Mouse (Mus musculus): ENCODE measurements around the gene Rmnd5a.
A peak's percentile ranks its signal among the peaks of the same experiment; 100 is the strongest.

Gene Rmnd5a

DNA sequence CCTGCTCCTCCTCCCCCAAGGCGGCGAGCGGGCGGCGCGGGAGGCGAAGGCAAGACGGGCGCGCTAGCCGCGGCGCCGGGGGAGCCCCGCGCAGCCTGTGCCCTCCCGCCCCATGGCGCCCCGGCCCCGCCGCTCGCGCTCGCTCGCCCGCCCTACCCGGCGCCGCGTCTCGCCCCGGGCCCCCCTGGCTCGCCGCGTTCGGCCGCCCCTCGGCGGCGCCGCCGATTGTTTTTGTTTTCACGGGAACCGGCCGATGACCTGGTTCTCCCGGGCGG, 283 bp downstream of the Rmnd5a start:
- no peak for DNase-seq

- DNase-seq: peak; percentile 45
Measured at GRCm38 (mm10) chr6:71439506-71440216, 776 bp downstream of the Rmnd5a start.

GRCm38 (mm10) chr6:71438070-71438469, 2.4 kb downstream of the Rmnd5a start:
- DNase-seq: no peak

DNA sequence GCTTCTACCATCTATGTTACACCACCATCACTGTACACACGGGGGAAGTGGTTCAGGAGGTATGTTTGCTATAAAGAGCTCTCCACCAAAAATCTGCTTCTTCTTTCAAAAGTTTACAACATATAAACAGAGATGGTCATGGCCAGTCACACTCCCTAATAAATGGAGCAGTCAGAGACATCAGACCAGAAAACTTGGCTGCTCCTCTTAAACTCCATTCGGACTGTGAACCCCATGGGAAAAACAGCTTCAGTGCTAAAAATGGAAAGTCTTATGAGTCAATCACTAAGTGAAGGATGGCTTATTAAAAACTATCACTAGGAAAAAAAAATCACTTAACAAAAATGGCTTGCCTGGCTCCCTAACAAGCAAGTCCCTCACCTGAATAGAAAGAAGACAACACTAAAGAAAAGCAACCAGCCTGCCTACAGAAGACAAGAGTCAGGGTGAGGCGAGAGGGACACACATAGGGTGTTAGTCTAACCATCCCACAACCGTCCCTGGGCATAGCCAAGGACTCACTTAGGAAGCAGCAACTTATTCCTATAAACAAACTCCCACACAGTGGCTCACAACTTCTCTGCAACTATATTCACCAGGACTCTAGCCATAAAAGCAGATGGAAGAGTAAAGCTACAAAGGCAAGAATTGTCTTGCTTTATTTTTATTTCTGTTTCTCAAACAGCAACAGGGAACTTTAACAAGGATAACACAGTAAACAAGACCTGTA, 12.3 kb downstream of the Rmnd5a start:
- no peak for DNase-seq

DNA sequence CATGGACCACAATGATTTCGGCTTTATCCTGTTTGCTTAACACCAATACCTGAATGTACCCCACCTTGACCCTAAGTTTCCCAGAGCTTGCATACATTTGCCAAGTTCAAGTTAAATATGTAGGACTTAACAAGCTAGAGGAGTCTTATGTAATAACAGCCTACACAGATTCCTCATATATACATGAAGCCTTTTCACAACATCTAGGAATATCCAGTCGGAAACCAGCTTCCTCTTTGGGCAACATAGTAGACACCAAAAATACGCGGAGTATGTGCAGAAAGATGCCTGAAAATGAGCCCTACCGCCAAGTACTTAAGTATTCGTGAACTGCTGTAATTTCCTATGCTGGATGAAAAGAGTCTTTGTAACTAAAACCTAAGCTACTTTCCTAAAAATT, 14.8 kb downstream of the Rmnd5a start:
- DNase-seq: no peak

- no peak for DNase-seq
Measured at GRCm38 (mm10) chr6:71423116-71423515, 17.3 kb downstream of the Rmnd5a start.

DNA sequence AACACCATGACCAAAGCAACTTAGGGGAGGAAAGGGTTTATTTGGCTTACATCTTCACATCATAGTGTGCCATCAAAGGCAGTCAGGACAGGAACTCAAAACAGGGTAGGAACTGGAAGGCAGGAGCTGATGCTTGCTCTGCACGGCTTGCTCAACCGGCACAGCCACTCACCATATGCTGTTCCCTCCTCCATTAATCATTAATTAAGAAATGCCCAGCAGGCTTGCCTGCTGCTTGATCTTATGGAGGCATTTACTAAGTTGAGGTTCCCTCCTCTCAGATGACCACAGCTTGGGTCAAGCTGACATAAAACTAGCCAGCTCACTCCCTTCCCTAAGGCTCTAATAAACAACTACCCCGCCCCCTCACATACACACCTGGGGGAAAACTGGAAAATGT, 18.3 kb downstream of the Rmnd5a start:
- no peak for DNase-seq

- no peak for DNase-seq
Measured at GRCm38 (mm10) chr6:71420848-71421247, 19.6 kb downstream of the Rmnd5a start.

- no peak for DNase-seq
Measured at GRCm38 (mm10) chr6:71418874-71419273, 21.6 kb downstream of the Rmnd5a start.

- DNase-seq: no peak
Measured at GRCm38 (mm10) chr6:71415446-71415845, 25.0 kb downstream of the Rmnd5a start.

DNA sequence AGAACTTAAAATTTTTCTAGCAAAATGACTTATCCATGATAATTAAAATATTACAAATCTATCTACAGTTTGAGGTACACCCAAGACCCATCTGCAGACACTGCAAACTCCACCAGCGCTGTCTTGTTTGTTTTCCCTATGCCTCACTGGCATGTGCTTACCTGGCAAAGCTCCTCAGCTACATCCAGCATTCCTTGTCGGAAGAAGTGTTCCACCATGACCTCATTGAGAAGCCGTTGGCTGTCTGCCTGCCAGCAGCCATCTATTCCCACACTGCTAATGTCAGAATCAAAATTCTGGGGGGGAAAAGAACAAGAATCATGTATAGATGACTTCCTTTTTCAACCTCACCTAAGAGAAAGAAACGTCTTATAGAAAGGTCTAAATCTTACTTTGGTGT, 25.8 kb downstream of the Rmnd5a start:
- no peak for DNase-seq

GRCm38 (mm10) chr6:71398829-71399609, 41.4 kb downstream of the Rmnd5a start:
- DNase-seq: no peak

- no peak for DNase-seq
Measured at GRCm38 (mm10) chr6:71396761-71397160, 43.7 kb downstream of the Rmnd5a start.

DNA sequence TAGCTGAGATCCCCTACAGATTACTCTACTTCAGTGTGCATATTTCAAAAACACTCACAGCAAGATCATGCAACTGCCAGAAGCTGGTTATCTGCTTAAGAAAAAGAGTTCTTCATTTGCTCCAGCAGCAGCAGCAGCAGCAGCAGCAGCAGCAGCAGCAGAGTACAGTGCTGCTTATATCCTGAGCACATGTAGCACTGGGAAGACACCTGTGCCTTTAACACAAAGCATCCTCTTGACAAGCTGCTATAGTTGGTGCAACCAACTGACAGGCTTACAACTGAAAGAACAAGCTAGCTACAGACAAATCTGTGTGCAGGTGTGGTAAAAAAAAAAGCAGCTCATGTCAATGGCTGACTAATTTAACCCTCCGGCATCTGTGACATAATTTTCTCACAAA, 44.4 kb downstream of the Rmnd5a start:
- no peak for DNase-seq

- no peak for DNase-seq
Measured at GRCm38 (mm10) chr6:71390496-71390895, 49.9 kb downstream of the Rmnd5a start.

GRCm38 (mm10) chr6:71381654-71382053, 58.8 kb downstream of the Rmnd5a start:
- DNase-seq: no peak

DNA sequence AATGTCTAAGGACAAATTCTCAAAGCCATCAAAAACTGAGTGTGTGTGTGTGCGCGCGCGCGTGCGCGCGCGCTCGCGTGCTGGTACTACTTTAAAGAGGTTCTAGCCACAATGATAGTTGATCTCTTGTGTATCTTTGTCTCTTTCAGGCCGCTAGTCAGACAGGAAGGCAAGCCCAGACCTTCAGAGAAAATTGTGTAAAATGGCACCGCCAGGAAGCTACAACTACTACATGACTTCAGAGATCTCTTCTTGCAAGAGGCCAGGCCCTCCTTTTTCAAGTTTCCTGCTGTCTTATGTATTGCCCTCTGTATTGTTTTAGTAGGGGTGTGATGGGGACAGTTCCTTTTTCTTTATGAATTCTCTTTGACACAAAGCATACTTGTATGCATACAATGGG, 63.7 kb downstream of the Rmnd5a start:
- no peak for DNase-seq

- DNase-seq: no peak
Measured at GRCm38 (mm10) chr6:71374921-71375320, 65.5 kb downstream of the Rmnd5a start.

DNA sequence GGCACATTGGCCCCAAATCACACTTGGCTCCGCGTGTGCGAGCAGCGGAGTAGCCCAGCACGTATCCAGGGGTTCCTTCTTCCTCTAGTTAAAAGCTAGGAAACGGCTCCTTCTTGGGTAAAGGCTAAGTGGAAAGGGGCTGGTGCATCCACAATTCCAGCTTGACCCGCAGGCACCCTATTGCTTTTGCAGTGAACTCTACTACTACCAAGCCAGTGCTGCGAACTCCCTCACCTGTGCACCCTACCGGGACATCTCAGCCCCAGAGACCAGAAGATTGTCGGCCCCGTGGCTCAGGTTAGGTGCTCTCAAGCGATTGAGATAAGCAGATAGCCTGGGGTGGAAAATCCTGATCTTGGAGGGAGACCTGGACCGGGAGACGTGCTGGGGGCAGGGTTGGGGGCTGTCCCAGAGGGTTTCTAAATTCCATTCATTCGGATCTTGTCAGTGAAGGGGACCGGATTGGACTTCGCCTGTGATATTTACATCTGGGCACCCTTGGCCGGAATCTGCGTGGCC, 66.1 kb downstream of the Rmnd5a start:
- no peak for DNase-seq

DNA sequence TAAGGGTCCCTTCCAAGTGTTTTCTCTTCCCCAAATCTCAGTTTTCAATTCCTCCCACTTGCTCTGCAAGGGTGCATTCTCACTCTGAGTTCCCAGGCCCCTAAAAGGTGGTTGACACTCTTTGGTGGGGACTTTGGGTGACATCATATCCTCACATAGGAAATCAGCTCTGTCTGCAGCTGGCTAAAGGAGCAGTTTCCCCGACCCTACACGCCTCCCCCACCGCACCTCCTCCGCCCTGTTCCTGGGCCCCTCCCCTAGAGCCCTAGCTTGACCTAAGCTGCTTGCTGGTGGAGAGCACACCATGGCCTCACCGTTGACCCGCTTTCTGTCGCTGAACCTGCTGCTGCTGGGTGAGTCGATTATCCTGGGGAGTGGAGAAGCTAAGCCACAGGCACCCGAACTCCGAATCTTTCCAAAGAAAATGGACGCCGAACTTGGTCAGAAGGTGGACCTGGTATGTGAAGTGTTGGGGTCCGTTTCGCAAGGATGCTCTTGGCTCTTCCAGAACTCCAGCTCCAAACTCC, 67.1 kb downstream of the Rmnd5a start, which contains the start of gene Cd8a:
Cd8a (plus strand) TSS at position 179 of the 527 bp plus-strand sequence.
- no peak for DNase-seq

DNA sequence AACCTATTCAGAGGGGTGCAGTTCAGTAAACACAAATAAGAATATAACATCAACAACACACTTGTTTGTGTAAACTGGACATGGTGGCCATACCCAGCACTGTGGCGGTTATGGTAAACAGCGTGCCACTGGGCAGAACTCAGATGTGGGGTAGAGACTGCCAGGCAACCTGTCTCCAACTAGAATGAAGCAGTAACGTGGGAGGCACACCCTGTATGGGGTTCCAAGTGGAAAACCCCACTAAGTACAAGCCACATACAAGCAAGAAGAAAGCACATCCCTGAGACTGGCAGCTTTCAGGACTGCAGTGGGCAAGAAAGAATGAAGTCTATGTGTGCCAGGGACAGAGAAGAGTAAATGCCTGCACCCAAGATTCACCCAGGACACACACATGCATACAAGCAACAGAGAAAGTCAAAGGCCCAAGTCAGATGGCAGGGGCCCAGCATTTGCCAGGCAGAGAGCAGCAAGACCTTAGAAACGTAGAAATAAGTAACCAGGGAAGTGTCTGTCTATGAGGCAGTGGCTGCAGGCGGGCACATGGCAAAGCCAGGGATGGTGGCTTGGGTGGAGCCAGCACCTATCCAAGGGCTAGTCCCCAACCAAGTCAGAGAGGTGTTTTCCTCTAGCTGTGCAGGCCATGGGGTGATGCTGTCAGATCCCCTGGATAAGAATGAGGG, 68.3 kb downstream of the Rmnd5a start:
- DNase-seq: no peak

DNA sequence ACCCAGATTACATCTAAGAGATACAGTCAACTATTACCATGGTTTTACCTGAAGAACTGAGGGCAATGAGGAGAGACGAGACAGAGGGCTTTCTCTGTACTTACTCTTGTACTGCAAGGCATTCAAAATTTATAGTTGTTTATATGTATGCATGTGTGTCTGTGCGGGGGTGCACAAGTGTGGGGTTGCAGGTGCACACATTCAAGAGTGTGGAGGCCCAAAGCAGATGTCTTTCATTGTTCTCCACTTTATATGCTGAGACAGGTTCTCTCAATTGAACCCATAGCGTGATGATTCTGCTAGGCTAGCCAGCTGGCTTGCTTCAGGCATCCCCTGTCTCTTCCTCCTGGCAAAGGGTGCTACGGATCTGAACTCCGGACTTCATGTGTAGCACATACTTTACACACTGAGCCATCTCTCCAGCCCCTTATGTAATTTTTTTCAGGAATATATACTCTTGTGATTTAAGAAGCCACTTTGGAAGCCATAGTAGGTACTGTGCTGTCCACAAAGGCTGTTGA, 69.3 kb downstream of the Rmnd5a start:
- DNase-seq: no peak

- no peak for DNase-seq
Measured at GRCm38 (mm10) chr6:71369416-71369815, 71.0 kb downstream of the Rmnd5a start.
